Mouse (Mus musculus) bone marrow, adult 2 months (tissue): ENCODE results near the gene Fam8a1.

Experiments
- CTCF ChIP-seq: fragments of 200-500 bp; IDR thresholded peaks from 2 replicates; pipeline ENCODE4 v1.5.1; 2011; ENCODE audit warnings: low read length, control low read depth; ENCODE audit not compliant: control insufficient read depth, insufficient read depth
- POLR2A ChIP-seq: fragments of 200-500 bp; IDR thresholded peaks from 2 replicates; pipeline ENCODE4 v1.6.1; 2011; ENCODE audit warnings: low read depth, mild to moderate bottlenecking, control low read depth, low read length, borderline replicate concordance; ENCODE audit not compliant: control insufficient read depth

DNA sequence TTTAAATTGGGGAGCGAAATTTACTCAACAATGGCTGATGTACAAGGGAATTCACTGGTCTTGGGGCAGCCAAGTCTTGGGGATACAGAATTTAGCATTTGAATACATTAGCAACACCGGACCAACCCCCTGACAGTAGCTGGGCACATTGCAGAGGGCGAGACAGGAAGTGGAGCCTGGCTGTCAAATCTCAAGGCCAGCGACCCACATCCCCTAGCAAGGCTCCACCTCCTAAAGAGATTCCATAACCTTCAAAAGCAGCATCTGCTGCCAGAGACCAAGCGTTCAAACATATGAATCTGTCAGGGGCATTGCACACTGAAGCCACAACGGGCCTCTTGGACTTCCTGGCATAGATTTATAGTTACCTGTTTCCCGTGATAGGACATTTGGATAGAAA, 17.5 kb upstream of the Fam8a1 start:
- TF ChIP-seq CTCF, result no peak
- no peak for TF ChIP-seq POLR2A
